Mouse (Mus musculus) spleen, postnatal 4 days (tissue): ENCODE results near the gene Wnt7b.

Experiments used
- DNase-seq, 2 experiments: peaks; one replicate each; pipeline ENCODE4 v3.0.0; 2022; ENCODE audit warnings: low spot score in 2 of 2

Gene Wnt7b

DNA sequence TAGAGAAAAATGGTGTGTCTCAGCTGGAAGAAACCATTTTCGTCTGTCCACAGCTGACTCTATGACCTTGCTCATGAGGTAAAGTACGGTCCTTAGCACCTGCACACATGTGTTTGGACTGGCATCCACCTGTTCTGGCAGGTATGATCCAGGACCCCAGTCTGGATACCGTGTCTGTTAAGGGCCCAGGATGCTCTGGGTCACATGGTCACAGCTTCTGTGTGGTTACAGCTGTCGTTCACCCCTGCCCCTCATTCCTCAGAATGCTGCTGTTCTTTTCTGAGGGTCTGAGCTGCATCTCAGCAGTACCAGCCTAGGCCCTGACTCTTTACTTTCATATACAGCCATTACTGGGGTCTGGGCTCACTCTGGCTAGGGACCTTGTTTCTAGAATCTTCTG lies 18.9 kb upstream of the Wnt7b start:
- no peak for DNase-seq

DNA sequence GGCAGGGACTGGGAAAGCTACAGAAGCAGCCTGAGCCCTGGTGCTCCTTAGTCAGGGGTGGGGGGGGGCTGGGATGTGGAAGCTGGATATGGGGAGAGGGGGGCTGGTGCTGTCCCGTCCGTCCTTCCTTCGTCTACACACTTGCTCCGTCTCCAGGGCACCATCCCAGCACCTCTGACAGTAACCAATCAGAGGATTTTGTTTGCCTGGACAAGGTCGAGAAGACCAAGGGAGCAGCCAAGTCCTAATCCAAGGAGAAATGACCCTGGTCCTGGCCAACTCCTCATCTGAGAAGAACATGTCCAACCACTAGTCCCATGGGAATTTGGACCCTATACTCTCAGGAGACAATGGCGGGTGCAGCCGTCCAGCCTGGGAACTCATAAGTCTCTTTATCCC lies 18.4 kb upstream of the Wnt7b start:
- DNase-seq = no peak

DNA sequence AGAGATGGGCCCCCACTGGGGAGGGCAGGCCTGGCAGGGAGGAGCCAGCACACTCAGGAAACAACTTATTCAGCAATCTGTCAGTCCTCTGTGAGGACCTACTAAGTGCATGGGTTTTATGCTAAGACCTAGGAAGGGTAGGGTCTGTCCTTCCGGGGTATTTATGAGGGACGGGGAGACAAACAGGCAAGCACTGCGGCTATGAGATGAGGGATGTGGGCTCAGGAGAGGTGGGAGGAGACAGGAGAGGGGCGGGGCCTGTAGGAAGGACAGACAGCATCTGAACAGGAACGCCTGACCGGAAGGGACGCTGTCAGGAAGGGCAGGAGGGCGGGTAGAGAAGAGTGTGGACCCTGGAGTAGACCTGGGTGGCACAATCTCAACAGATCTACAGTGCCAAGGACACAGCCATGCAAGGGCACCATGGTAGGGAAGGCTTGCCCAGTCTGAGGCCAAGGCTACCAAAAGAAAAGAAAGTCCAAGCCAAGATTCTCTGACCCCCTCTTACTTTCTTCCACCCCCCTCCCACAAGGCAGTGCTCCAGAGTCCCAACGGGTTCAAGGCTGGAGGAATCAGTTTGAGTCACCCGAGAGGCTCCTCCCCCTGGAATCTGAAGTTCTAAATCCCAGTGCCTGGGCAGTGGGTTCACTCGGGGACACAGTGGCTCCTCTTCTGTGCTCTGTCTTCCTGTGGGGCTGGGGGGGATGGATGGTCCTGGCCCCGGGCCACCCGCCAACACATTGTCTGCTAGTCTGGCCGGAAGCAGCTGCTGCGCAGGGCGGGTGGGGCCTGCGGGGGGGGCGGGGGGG lies 17.8 kb upstream of the Wnt7b start:
- peak in 1 of 2 experiments; percentile 37 for DNase-seq

DNA sequence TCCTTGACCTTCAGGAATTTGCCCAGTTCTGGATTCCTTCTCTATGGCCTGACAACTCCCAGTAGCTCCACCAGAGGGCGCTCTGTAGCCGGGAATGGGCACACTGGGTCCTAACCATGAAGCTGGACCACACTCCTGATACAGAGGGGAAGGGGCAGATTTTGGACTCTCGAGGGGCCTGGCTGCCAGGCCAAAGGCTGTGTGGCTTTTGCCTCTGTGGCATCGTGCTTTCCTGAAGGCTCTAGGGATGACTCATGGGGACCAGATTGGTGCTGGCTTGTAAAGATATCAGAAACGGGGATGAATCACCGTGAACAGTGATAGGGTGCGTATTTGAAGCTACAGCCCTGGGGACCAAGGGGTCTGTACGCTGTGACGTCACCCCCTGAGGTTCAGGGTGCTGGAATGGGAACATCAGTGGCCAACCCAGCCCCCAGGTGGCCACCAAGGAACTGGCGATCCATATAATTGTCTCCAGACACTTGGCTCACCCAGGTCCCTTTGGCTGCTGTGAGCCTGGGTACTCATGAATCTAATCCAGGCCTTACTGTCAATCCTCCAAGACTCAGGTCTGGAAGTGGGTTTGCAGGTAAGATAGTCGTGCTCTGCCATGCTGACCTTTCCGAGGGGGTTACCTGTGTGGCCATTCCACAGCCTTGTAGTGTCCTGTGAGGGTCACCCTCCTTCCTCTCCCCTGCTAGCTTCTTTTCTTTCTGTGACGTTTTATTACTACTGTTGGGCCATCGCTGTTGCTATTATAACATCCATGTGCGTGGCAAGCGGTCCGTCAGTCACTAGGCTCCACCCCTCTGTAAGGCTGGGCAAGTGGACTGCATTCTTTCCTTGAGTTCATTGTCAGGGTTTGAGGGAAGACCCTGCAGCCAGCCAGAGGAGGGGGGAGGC lies 17.0 kb upstream of the Wnt7b start:
- DNase-seq = peak; percentile 42 to 80

DNA sequence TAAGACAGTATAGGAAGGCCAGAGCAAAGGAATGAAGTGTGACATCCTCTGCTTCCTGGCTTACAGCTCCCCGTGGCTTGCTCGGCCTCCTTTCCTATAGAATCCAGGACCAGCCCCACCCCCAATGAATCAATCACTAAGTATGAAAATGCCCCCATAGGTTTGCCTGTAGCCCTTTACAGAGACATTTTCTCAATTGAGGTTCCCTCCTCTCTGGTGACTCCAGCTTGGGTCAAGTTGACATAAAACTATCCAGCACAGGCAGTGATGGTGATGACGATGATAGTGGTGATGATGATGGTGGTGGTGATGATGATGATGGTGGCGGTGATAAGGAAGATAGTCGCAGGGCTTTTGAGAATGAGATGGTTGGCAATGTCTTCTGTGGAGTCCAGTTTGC lies 16.2 kb upstream of the Wnt7b start:
- DNase-seq = no peak

DNA sequence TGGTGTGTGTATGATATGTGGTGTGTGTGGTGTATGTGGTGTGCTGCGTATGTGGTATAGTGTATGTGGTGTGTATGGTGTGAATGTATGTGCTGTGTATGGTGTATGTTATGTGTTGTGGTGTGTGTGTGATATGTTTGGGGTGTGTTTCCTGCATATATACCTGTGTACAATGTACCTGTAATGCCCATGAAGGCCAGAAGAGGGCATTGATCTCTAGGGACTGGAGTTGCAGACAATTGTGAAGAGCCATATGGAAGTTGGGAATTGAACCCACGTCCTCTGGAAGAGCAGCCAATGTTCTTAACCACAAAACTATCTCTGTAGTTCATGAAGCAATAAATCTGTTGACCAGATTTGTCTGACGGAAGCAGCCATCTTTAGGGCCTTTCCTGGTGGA lies 15.1 kb upstream of the Wnt7b start:
- DNase-seq = no peak

DNA sequence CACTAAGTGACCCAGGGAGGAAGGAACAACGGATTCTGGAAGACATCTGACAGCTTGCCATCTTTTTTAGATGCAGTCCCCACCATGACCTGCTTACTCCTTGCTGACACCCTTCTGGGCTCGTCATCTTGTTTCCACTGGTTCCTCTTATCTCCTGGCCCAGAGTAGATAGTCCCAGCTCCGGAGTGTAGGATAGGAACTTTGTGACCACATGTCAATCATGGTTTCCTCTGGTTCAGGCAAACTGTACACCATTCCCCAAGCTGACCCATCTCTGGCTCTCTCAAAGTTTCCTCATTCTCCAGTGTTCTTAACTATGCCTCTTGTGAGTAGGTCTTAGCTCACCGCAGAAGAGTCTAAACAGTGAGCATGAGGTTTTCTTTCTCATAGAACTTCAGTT lies 10.4 kb upstream of the Wnt7b start:
- no peak for DNase-seq

DNA sequence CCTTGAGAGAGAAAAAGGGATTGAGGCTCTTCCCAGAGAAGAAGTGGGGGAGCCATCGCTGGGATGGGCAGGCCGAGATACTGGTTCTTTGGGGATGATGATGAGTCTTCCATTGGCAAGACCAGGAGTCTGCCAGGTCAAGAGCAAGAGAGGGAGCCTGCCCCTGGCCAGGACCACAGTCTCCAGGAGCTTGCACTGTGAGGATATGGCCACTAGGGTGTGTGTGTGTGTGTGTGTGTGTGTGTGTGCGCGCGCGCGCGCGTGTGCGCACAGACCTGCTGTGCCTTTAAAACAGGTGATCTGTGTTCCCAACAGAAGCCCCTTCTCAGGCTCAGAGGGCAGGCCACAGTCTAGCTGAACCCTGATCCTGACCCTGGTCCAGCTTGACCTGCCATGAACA lies 8.6 kb upstream of the Wnt7b start:
- no peak for DNase-seq

DNA sequence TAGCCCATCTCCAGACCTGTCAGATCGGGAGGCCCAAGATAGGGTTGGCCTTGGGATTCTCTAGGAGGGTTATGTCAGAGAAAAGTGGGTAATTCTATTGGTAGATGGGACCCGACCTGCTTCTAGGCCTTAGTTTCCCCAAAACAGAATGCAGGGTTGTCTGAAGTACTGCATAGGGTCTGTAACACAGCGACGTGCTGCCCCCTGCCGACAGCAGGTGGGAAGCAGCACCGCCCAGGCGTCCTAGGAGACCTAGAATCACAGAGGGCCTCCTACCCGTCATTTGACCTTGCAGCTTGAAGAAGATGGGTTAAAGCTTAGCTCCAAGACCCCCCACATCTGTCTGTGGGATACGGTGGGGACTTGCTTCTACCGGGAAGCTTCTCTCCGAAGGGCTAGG lies 1.2 kb upstream of the Wnt7b start:
- peak; percentile 44 to 84 for DNase-seq

DNA sequence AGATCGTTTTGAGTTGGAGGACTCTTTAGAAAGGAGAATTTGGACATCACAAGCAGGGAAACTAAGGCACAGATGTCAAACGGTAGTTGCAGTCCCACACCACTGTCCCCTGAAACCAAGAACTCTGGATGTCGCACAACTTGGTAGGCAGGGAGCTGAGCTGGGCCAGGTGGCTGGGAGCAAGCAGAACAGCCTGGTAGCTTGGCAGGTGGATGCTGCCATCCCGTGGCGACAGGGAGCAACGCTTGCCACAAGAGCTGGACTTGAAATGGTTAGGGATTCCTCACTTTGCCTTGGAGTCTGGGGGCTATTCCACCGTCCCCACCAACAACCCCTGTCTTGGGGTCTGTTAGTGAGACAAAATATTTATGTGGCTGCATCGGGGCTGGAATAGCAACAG lies 751 bp upstream of the Wnt7b start:
- DNase-seq = peak in 1 of 2 experiments; percentile 52

DNA sequence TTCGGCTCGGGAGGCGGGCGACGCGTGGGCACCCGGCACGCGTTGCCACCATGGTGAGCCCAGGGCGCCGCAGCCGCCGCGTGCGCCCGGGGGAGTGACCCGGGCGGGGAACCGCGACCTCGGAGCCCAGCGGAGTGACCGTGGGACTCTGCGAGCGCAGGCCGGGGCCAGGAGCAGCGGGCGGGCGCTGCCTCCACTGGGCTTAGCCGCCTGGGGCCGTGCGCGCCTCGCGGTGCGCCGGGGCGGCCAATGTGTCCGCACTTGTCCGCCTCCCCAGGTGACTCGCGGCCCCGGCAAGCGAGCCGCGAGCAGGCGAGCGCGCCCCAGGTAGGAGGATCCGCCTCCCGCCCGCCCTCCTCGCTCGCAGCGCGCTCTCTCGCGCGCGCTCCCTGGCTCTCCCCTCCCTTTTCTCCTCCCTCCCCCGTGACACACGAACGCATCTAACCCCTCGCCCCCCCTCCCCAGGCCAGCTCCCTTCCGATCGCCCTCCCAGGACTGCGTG lies 659 bp downstream of the Wnt7b start:
- DNase-seq = no peak

DNA sequence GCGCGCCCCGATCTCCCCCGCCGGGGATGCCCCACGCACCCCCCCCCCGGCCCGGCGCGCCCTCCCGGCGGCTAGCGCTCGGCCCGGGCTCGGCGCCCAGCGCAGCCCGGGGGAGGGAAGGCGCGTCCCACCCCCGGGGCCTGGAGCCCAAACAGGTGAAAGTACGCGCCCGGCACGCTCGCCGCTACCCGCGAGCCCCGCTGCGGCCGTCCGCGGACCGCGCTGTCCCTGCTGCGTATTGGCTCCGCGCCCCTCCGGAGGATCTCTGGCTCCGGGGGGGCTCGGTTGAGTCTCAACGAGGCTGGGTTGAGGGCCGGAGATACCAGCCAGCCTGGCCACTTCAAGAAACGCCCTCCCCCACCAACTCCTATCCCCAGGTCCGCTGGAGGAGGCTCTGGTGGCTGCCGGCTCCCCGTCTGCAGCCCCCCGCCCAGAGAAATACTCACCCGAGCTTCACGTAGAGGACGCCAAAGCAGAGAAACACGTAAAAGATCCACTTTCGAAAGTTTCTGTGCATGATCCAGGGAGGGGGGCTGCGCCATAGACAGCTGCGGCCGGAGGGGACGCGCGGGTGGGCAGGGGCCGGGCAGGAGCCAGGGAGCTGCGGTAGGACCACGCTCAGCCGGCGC lies 1.2 kb downstream of the Wnt7b start:
- DNase-seq = no peak

DNA sequence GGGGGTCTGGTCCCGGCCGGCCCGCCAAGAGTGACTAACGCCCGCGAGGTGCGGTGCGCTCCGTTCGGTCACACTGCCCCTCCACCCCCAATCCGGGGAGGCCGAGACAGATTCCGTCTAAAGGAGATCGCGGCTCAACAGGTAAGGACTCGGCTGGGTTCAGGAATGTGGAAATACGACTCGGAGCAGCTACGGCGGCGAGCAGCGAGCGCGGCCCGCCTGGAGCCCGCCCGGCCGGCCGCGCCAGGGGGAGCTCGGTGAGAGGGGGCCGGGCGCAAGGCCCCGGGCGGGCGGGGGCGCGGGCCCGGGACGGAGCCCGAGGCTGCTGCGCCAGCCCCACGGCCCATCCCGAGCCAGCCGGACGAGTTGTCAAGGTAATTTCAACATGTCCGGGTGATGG lies 1.8 kb downstream of the Wnt7b start:
- no peak for DNase-seq

DNA sequence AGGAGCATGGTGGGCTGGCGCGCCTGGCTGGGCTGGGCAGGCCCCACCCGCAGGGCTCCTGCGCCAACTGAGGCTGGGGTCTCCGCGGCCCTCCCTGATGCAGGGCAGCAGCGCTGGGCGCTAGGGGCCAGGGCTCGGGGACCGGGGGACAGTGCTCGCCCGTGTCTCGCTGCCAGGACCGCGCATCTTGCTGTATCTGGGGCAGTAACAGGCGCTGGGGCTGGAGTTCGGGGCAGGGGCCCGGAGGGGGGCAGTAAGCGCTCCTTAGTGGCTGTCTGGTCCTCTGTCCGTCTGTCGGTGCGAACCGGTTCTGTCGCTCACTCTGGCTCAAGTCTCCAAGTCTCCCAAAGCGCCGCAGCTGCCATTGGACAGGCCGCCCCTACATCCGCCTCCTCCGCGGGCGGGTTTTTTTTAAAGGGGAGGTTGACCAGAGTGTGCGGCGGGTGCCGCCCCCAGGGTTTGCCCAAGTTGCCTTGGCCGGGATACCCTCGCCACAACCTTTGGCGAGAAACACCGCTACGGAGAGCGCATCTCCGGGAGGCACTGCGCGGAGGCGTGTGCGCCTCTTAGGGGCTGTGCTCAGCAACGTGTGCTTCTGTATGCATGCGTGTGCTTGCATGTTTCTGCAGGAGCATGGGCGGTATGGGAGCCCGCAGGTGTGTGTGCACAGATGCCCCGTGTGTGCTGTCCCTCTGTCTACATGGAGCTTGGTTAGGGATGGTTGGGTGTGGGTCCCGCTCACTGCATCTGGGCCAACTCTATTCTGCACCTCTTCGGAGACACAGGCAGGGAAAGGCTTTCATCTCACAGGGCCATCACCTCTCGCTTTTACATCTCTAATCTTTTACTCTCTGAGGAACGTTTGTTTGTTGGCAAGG lies 4.5 kb downstream of the Wnt7b start:
- DNase-seq = no peak

DNA sequence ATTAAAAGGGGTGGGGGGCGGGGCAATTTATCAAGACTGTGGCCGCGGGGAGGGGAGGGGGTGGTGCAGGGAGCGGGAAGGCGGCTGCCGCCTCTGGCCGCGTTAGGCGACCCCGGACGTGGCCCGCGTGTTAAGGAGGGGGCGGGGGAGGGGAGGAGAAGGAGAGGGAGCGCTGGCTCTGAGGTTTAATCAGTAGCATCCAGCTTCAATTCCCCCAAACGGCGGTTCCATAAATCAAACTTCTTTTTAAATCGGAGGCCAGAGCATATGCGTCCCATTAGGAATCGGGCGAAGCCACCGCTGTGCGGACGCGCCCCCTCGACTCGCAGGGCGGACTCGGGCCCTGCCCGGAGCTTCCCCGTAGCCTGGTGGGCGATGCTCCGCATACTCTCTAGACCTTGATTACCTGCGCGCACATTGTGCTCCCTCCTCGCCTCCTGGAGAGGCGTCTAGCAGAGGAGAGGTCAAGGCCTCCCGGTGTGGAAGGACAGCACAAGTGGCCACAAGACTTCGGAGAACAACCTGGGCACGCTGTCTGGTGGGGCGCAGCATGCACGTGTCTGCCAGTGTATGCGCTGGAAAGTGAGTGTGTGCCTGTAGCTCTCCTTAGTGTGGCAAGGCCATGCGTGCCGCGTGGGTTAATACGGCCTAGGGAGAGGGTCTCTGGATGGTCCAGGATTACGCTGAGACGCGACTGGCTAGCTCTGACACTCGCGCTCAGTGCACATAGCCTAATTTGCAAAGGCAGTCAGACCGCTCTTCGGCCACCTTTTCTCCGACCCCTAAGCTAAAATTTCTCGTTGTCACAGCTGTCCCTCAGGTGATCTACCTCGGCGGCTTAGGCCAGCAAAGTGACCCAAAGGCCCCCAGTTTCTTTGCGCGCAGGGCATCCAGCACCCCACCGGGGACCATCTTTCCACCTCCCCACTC lies 5.5 kb downstream of the Wnt7b start:
- DNase-seq = no peak

DNA sequence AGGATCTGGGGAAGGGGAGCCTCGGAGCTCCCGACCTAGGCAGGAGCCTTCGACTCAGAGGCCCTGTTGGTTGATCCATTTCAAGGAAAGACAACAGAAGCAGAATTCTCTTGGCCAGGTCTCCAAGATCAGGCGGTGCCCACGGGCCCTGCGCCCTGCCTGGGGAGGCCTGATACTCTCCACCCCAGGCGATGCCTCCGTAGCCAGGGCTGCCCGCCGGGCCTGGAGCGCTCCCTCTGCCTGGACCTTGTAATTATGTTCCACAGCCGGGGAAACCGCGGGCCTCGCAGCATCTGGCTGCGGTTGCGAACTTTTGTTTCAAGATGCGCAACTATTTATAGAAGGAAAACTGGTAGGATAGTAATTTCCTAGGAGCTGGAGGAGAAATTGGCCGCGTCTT lies 6.2 kb downstream of the Wnt7b start:
- no peak for DNase-seq

DNA sequence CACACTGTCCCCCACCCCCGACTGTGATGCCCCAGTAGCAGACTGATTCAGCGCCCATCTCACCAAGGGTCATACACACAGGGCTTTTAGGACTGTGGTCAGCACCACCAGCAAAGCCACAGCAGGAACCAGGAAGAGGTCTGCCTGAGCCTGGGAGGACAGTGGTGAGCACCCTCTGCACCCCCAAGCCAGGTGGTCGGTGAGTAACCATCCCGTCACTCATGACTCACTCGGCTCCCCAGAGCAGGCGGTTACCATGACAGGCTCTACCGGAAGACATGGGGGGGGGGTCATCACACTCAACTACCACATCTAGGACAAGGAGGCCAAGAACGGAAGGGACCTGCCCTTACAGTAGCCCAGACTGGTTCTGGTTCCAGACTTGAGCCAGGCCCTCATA lies 7.7 kb downstream of the Wnt7b start:
- no peak for DNase-seq

DNA sequence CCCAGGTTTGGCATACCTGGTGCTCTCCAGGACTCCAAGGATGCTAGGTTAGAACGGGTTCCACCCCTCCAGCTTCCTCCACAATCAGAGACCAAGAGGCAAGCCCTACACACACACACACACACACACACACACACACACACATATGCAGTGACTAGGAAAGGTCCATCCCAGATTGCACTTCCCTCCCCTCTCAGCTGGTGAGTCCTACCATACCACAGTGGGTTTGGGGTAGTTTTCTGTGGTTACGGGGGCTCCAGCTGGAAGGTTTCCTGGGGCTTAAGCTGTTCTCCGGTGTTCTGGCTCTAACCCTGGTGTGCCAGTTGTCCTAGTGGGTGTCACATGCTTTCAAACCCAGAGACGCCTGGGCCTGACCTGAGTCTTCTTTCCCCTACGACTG lies 8.2 kb downstream of the Wnt7b start:
- DNase-seq = no peak

DNA sequence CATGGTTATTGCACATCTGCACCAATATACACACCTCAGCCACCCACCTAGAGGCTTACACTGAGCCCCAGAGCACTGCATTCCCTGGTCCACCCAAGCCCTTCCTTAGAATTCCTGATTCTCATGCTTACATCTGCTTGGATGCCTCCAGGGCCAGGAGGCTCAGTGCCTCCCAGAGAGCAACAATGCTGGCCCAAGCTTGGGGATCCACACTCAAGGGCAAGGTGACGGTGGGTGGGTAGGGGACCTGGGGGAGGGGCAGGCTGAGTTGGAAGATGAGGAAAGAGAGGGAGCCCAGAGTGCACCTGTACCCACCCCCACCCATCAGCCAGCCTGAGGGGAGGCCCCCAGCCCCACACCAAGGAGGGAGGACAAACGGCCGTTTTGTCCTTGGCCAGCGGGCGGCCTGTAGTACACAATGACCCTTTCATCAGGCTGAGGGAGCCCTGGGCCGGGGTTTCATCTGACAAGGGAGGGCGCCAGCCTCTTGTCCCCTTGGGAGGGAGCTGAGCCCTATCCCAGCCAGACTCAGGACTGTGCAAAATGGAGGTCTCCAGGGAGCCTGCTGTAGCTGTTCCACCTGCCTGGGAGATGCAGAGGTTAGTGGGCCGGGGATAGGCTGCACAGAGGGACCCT lies 9.5 kb downstream of the Wnt7b start:
- DNase-seq = no peak
